Mouse (Mus musculus): ENCODE measurements around the gene Tsen34. TPM values are rescaled to one million over a fixed set of nuclear protein-coding genes. Genes with fewer than 3 reads are reported as not detected.
"Not testable (repeated sequence)": the region's sequence is repeated elsewhere in the genome, so short reads cannot be mapped to it uniquely, and the experiment has no call there.

The Tsen34 gene
- polyA plus RNA-seq, 1 experiment from 2014 or later = 301 TPM

GRCm38 (mm10) chr7:3692987-3693808, 535 bp downstream of the Tsen34 start, which contains the start of gene Mboat7:
TSS of gene Mboat7 (minus strand) at chr7:3693523.
- under 1% methylated on average over 55 of the region's 55 CpGs for WGBS
- ATAC-seq (ENCODE audit: insufficient number of reproducible peaks, insufficient read depth, low FRiP score, low TSS enrichment, low read depth) = peak; percentile 92
- peaks cover 31% of the 10 kb centered on the region for H3K36me3 ChIP-seq
- H3K4me1 ChIP-seq = peaks cover 21% of the 10 kb centered on the region
- H3K4me2 ChIP-seq = peak within 1 kb of the TSS; percentile 81
- H3K27ac ChIP-seq = peak within 1 kb of the TSS; percentile 98
- H3K9me3 ChIP-seq = no peaks in the 10 kb centered on the region
- peak within 1 kb of the TSS; percentile 93 for H3K9ac ChIP-seq
- H3K27me3 ChIP-seq = no peaks in the 10 kb centered on the region
- peak within 1 kb of the TSS; percentile 73 for H3K4me3 ChIP-seq

GRCm38 (mm10) chr7:3693809-3694075, 1.1 kb downstream of the Tsen34 start:
- H3K9ac ChIP-seq = peak overlapping the region; percentile 93
- peak overlapping the region; percentile 81 for H3K4me2 ChIP-seq
- peak overlapping the region; percentile 98 for H3K27ac ChIP-seq
- peak overlapping the region; percentile 73 for H3K4me3 ChIP-seq
- under 1% methylated on average over 18 of the region's 18 CpGs for WGBS
- ATAC-seq (ENCODE audit: insufficient number of reproducible peaks, insufficient read depth, low FRiP score, low TSS enrichment, low read depth) = no peak
- H3K36me3 ChIP-seq = peaks cover 31% of the 10 kb centered on the region
- no peaks in the 10 kb centered on the region for H3K9me3 ChIP-seq
- H3K4me1 ChIP-seq = peaks cover 21% of the 10 kb centered on the region
- H3K27me3 ChIP-seq = no peaks in the 10 kb centered on the region

GRCm38 (mm10) chr7:3694076-3694948, 1.6 kb downstream of the Tsen34 start:
- H3K27ac ChIP-seq = peak overlapping the region; percentile 98
- WGBS = under 1% methylated on average over 54 of the region's 55 CpGs
- H3K4me3 ChIP-seq = peak overlapping the region; percentile 73
- H3K9ac ChIP-seq = peak overlapping the region; percentile 93
- H3K4me2 ChIP-seq = peak overlapping the region; percentile 81
- H3K27me3 ChIP-seq = no peaks in the 10 kb centered on the region
- H3K9me3 ChIP-seq = no peaks in the 10 kb centered on the region
- ATAC-seq (ENCODE audit: insufficient number of reproducible peaks, insufficient read depth, low FRiP score, low TSS enrichment, low read depth) = peak; percentile 52
- peaks cover 36% of the 10 kb centered on the region for H3K36me3 ChIP-seq
- H3K4me1 ChIP-seq = peaks cover 21% of the 10 kb centered on the region

GRCm38 (mm10) chr7:3694949-3695305, 2.3 kb downstream of the Tsen34 start:
- not testable (repeated sequence) for H3K27me3 ChIP-seq; H3K9me3 ChIP-seq; ATAC-seq (ENCODE audit: insufficient number of reproducible peaks, insufficient read depth, low FRiP score, low TSS enrichment, low read depth)
- Histone ChIP-seq H3K9ac (peak overlapping the region; percentile 93), H3K4me2 (peak overlapping the region; percentile 81), H3K4me3 (peak overlapping the region; percentile 73), H3K4me1 (peaks cover 21% of the 10 kb centered on the region), H3K27ac (peak overlapping the region; percentile 98), H3K36me3 (peaks cover 42% of the 10 kb centered on the region)
- 4% methylated on average over 9 of the region's 9 CpGs for WGBS

- Histone ChIP-seq H3K9ac (no peak overlapping the region), H3K4me3 (no peak overlapping the region), H3K27ac (no peak overlapping the region), H3K36me3 (peaks cover 46% of the 10 kb centered on the region), H3K4me1 (peaks cover 9% of the 10 kb centered on the region), H3K27me3 (no peaks in the 10 kb centered on the region), H3K9me3 (no peaks in the 10 kb centered on the region), H3K4me2 (no peak overlapping the region)
- no peak for ATAC-seq (ENCODE audit: insufficient number of reproducible peaks, insufficient read depth, low FRiP score, low TSS enrichment, low read depth)
- 94% methylated on average over 6 of the region's 6 CpGs for WGBS
These were observed 5.8 kb downstream of the Tsen34 start for GRCm38 (mm10) chr7:3698471-3698870.

- 19% methylated on average over 6 of the region's 6 CpGs for WGBS
- peak; percentile 32; the same call in 1 of the 2 replicates for ATAC-seq (ENCODE audit: insufficient number of reproducible peaks, insufficient read depth, low FRiP score, low TSS enrichment, low read depth)
- Histone ChIP-seq H3K9ac (peak overlapping the region; percentile 94), H3K4me1 (peaks cover 17% of the 10 kb centered on the region), H3K9me3 (no peaks in the 10 kb centered on the region), H3K4me2 (peak overlapping the region; percentile 91), H3K27ac (peak overlapping the region; percentile 96), H3K4me3 (peak overlapping the region; percentile 83), H3K27me3 (no peaks in the 10 kb centered on the region), H3K36me3 (peaks cover 58% of the 10 kb centered on the region)
These were observed 10.7 kb downstream of the Tsen34 start for GRCm38 (mm10) chr7:3703148-3703878.

- no peaks in the 10 kb centered on the region for H3K27me3 ChIP-seq
These were observed 11.3 kb downstream of the Tsen34 start, which contains the start of gene Rps9 for GRCm38 (mm10) chr7:3703879-3704441. TSS of gene Rps9 (plus strand) at chr7:3703993.

GRCm38 (mm10) chr7:3704475-3704874, 11.8 kb downstream of the Tsen34 start:
- H3K36me3 ChIP-seq = peaks cover 46% of the 10 kb centered on the region
- H3K27ac ChIP-seq = peak overlapping the region; percentile 96
- H3K4me1 ChIP-seq = peaks cover 17% of the 10 kb centered on the region
- ATAC-seq (ENCODE audit: insufficient number of reproducible peaks, insufficient read depth, low FRiP score, low TSS enrichment, low read depth) = no peak
- H3K4me3 ChIP-seq = peak overlapping the region; percentile 83
- H3K27me3 ChIP-seq = no peaks in the 10 kb centered on the region
- H3K9me3 ChIP-seq = no peaks in the 10 kb centered on the region
- peak overlapping the region; percentile 91 for H3K4me2 ChIP-seq
- peak overlapping the region; percentile 94 for H3K9ac ChIP-seq
- under 1% methylated on average over 20 of the region's 20 CpGs for WGBS

More at GRCm38 (mm10) chr7:3703879-3704441, 11.3 kb downstream of the Tsen34 start, which contains the start of gene Rps9:
- Histone ChIP-seq H3K4me1 (peaks cover 17% of the 10 kb centered on the region), H3K9ac (peak within 1 kb of the TSS; percentile 94), H3K36me3 (peaks cover 51% of the 10 kb centered on the region), H3K4me3 (peak within 1 kb of the TSS; percentile 83), H3K9me3 (no peaks in the 10 kb centered on the region), H3K27ac (peak within 1 kb of the TSS; percentile 96), H3K4me2 (peak within 1 kb of the TSS; percentile 91)
- ATAC-seq (ENCODE audit: insufficient number of reproducible peaks, insufficient read depth, low FRiP score, low TSS enrichment, low read depth) = peak; percentile 90
- under 1% methylated on average over 42 of the region's 42 CpGs for WGBS

- not testable (repeated sequence) for H3K9me3 ChIP-seq; H3K27me3 ChIP-seq; ATAC-seq (ENCODE audit: insufficient number of reproducible peaks, insufficient read depth, low FRiP score, low TSS enrichment, low read depth)
- H3K4me1 ChIP-seq = peaks cover 17% of the 10 kb centered on the region
- 3% methylated on average over 6 of the region's 7 CpGs for WGBS
- peak overlapping the region; percentile 94 for H3K9ac ChIP-seq
- peak overlapping the region; percentile 96 for H3K27ac ChIP-seq
- H3K4me2 ChIP-seq = peak overlapping the region; percentile 91
- H3K36me3 ChIP-seq = peaks cover 36% of the 10 kb centered on the region
- peak overlapping the region; percentile 83 for H3K4me3 ChIP-seq
These were observed 12.8 kb downstream of the Tsen34 start for GRCm38 (mm10) chr7:3705461-3705860.

GRCm38 (mm10) chr7:3705911-3706310, 13.2 kb downstream of the Tsen34 start:
- peaks cover 17% of the 10 kb centered on the region for H3K4me1 ChIP-seq
- H3K4me2 ChIP-seq = peak overlapping the region; percentile 91
- 0 out of 2 replicates have a peak overlapping the region, but pooled peaks have one; percentile 23 for H3K27ac ChIP-seq
- no peak for ATAC-seq (ENCODE audit: insufficient number of reproducible peaks, insufficient read depth, low FRiP score, low TSS enrichment, low read depth)
- peak overlapping the region; percentile 83 for H3K4me3 ChIP-seq
- peak overlapping the region; percentile 94 for H3K9ac ChIP-seq
- no peaks in the 10 kb centered on the region for H3K27me3 ChIP-seq
- no peaks in the 10 kb centered on the region for H3K9me3 ChIP-seq
- peaks cover 34% of the 10 kb centered on the region for H3K36me3 ChIP-seq
- WGBS = 28% methylated on average over 6 of the region's 6 CpGs
